Mouse (Mus musculus): ENCODE measurements around the gene Thsd7a.

The Thsd7a gene

DNA sequence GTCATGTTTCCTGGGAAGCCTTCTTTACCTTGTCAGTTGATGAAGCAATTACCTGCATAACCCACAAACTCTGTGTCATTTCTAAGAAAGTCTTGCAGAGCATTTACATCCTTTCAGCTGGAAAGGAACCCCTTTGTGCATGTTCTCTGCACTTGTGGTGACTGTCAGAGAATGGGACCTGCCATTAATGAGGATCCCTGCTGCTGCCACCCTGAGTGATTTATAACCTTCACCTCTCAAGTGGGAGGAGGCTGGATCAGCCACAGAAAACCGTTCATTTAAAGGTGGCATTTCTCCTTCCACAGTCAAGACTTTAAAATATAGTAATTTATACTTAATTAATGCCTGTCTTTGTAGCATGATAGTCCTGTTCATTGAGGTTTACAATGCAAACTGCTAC, 99.6 kb downstream of the Thsd7a start:
- no peak for DNase-seq

DNA sequence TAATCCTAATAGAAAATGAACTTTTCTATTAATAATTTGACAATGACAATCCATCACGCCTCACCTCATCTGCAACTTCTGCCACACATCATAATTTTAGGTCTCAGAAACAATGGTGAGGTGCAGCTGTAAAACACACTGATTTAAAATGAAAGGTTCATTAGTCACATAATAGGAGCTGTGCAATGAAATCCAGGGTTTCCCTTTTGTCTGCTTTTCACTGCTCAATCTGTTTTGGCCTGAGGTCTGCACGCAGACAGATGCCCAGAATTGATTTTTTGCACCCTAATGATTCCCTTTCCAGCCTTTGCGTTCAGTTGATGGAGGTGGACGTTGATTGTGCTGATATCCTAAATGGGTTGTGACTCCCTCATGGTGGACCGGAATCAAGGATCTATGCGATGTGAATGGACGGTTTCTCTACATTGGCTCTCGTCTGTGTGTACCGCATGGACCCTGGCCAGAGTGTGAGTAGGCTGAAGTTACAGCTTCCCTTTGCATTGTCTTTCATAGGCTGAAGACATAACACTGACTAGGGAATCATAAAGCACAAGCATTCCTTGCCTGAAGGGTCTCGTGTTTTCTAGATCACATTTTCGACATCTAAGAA, 120.5 kb downstream of the Thsd7a start:
- no peak for DNase-seq

DNA sequence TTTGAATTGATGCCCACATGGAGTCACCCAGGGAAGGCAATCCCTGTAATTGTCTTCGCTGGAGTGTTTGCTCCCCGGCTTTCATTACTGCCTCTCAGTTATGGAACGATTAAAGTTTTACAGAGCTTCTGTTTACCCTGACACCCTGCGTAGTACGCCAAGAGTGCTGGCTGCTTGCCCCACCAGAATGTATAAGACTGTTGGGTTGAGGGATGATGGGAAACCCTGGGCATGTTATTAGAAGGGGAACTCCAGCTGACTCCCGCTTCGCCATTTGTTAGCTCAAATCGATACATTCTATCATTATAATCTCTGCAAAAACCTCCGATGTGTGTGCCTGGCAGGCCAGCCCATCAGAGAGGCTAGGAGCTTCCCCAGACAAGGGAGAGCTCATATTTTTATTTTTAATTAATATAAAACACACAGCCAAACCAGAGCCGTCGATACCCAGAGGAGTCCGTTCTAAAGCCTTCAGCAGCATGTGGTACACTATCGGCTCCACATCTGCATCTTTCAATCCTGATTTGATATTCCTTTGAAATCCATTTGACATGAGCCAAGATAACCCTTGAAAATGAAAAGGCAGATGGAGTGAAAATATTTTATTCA, 142.5 kb downstream of the Thsd7a start:
- no peak for DNase-seq

DNA sequence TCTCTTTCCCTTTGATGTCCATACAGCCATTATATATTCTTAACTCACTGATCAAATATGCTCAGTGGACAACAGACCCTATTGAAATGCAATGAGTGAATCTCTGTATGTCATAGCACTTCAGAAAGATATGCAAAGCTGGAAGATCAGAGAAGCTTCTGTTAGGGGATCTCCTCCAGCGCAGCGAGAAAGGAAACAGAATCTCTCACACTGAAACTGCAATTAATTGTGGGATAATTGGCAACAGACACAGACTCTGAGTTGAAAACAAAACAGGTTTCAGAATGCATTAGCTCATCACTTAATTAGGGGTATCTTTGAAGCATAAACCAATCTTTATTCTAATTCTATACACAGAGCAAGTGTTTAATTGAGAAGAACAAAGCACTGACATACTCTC, 146.3 kb downstream of the Thsd7a start:
- no peak for DNase-seq

DNA sequence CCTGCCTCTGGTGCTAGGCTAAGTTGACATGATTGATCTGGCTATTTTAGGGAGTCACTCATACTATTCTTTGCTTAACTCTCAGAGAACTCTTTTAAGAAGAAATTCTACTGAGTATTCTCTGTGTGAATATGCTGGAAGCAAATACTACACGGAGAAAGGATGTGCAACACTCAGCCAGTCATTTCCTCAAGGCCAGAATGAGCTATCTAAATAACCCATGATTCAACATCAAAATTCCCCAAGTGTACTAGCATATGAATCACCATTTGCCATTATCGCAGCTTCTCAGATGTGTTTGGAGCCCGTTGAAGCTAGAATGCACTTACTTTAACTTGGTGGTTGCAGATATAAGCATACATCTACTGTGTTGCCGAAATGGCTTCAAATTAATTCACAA, 147.0 kb downstream of the Thsd7a start:
- DNase-seq: no peak

DNA sequence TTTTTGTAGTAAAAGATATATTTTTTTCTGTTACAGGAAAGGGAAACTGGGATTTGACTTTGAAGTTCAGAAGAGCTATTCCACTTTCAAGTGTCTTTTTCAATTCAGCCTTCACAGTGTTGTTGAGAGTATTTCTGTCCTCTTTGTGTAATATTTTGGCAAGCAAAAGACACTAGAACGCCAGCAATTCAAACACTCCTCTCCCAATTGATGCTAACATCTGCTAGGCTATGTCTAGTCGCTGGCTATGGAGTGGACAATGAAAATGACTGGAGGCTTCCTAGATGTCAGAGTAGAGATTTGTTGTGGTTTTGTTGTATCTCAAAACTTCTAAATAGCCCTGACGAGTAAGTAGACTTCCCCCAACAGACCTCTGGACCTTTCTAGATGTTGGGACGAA, 164.8 kb downstream of the Thsd7a start:
- DNase-seq: no peak

DNA sequence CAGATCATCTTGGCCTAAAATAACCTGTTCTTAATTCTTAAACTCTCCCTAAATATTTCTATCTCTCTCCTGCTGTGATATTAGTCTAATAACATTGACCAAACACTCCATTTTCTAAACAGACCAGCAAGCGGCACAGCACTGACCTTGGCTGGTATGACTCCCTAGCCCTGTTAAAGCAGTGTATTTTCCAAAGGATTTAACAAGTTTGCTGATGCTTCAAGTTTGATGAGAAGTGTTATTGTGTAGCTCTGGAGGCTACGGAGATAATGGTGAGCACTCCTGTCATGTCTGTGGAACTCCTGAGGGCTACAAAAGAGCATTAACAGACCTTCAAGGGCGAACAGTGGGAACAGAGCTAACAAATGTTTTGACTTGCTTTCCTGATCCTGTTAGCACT, 168.1 kb downstream of the Thsd7a start:
- no peak for DNase-seq

DNA sequence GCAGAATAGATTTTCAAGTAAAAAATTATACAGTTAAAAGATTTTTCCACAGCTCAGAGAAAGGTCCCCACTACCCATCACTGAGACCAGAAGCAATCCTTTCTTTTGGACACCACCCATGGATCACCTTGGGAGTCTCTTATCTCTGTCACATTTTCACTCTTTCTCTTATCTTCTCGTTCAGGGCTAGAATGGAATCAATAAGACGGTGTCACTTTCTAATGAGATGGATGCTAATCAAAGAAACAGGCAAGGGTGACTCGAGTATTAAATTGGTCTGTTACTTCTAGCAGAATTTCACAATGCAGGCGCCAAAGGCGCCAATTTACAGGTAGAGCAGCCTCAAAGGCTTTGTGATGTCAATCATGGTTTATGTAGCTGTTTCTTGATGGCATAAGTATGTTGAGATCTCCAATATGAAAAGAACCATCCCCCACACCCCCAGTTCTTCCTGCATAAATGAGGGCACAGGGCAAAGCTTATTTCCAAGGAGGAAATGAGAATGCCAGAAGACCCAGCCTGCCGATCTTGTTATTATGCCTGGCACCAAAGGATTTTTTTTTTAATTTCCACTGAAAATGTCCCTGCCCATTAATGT, 173.5 kb downstream of the Thsd7a start:
- no peak for DNase-seq

DNA sequence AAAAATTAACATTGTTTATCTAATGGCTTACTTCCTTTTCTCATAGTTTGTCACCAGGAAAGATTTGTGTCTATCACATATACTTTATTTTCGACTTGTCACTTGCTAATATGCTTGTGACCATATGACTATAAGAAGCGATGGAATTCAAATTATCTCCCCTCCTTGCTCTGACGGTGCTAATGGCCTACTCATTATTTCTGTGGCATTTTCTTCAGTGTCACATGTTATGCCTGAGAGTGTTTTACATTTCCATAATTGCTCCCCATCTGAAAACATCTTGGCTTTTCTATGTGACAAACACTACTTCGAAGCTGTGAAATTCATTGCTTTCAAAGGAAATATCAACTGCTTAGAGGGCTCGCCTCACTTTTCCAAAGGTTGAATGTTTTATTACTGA, 177.0 kb downstream of the Thsd7a start:
- no peak for DNase-seq

DNA sequence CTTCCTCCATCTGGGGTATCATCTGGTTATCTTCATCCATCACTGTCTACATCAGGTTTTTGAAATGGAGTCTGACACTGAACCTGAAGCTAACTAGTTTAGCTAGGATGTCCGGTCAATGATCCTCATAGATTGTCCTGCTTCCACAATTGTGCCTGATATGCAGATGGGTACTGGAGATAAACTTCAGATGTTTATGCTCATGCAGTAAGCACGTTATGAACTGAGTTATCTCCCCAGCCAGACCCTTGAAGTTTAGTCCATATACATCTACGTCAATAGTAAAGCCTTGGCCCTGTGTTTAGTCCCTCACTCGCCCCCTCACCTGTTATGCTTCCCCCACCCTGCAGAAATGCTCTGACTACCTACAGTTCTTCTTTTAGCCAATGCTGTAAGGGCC, 184.1 kb downstream of the Thsd7a start:
- no peak for DNase-seq

DNA sequence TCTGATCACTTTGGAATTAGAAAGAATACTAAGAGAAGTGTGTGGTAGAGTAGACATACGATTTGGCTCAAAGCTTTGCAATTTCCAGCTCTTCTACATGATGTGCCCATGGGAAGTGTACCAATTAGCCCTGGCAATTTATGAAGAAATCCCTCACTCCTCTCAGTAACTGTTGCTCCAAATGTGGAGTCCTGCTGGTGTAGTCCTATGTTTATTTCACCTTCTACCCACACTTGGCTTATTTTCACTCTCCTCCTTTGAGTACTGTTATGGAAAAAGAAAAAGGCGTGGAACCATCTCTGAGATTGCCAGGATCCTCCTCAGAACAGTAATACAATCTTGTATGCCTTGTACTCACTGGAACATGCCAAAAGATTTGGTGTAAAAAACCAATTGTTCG, 186.9 kb downstream of the Thsd7a start:
- no peak for DNase-seq

DNA sequence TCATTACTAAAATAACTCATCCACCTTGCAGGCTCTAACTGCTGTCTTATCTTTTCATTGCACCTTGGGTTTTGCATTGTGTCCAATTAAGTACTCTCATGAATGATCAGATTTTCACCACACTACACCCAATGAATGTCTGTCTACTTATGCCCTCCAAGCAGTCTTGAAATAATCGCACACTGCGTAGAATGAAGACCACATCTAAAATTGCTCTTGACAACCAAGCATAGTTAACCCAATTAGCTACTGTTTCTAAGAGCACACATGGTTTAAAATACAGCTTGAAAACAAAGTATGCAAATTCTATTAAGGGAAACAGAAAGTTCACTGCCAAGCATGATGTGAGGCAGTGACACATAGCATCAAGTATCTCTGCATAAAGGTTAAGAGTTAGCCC, 188.7 kb downstream of the Thsd7a start:
- no peak for DNase-seq

DNA sequence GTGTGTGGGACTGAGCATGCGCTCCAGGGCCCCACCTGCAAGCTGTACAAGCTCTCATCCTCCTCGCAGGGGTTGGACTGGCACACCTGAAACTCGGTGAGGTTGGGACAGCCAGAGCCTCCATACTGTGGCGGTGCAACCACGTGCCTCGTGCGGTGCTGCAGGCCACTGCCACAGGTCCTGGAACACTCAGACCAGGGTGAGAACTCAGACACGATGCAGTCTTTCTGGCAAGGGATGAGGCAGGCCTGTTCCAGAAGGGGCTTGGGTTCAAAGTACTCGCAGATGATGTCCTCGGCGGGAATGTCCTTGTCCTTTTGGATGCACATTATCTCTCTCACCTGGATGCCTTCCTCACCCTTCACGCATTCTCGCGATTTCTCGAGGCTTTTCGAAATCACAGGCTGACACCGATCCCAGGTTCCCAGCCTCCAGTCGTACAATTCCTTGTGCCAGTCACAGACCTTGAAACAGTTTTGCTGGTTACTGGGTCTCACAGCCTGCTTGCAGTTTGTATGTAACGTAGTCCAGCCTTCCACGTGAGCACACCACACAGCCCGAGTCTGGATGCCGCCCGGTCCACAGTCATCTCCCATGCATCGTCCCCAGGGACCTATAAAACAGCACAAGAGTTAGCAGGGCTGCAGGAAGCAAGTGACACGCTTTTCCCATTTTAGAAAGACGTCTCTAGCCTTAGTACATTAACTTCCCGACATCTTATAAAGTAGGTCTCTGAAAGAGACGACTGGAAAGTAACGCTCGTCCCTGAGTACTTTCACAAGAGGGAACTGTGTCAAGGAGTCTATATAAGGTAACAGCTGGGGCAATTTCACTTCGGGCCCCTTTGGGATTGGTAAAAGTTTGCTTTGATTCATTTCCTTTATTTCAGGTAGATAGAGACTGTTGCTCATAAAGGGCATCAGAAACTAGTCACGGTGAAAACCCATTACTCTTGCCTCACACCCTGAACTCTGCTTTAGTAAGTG, 193.8 kb downstream of the Thsd7a start:
- DNase-seq: no peak

DNA sequence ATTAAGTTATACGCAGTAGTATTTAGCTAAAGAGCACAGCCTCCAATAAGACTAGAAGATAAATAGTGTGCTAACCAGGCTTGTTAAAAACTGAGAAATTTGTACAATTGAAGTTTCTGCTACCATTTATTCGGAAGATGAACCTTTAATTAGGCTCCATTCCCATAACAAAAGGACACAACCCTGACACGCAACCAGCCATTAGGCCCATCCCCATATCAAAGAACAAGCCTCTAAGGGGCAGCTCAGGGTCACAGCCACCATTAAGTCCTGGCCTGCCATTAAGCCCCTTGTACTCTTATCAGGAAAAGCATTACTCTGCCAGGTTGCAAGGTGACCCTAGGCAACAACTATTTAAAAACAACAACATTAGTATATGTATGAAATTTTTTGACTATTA, 198.0 kb downstream of the Thsd7a start:
- no peak for DNase-seq

DNA sequence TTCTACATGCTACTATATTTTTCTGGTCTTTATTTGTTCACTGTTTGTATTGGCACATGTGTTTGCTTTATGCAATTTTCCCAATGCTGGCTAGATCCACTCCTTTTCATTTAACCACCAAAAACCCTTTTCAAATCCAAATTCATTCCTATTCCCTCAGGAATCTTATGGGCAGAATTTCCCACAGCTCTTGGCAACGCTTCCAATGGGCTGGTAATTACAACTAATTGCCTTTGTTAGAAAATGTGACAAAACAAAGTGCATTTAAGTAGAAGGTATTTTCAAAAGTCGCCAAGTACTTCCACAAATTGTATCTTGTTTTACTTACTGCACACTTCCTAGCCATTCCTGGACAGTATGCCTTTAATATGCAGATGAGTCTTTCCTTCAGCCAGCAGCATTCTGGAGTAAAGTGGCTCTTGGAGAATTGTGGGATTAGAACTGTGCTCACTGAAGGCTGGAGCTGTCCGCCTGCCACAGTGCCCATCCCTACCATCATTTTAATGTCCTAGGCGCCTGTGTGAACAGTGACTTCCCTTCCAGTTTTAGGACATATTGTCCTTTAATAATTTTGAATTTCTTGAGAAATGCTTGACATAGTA, 199.1 kb downstream of the Thsd7a start:
- no peak for DNase-seq

DNA sequence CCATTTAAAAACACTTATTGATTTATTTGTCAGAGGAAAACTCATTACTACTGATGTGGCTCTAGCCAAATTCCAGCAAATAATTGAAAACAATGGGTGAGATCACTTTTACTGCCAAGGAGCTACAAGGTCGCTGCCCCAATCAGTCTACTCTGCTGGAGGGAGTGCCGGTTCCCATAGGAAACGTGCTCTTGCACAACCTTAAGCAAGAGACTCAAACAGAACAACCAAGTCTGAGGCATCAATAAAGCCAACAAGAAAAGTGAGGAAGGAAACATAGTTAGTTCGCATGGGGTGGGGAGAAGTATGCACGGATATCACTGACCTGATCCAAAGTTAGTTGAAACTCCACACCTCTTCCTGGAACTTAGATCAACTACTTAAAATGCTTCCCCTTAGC, 205.1 kb downstream of the Thsd7a start:
- DNase-seq: no peak

DNA sequence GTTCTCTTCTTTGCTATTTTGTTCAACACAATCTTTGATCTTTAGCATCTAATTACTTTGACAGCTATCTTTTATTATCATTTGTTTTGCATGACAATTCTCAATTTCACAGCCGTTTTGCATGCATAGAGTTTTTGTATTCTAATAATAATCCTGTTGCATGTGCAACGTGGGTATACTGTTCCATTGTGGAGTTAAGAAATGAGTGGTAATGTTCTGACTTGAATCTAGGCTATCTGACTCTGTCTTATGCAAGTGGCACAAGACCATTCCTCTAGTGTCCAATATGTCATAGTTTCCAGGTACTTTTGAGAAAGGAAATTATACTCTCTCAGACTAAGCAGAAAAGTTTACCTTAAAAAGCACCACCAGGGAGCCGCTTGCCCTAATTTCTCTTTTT, 206.7 kb downstream of the Thsd7a start:
- no peak for DNase-seq

DNA sequence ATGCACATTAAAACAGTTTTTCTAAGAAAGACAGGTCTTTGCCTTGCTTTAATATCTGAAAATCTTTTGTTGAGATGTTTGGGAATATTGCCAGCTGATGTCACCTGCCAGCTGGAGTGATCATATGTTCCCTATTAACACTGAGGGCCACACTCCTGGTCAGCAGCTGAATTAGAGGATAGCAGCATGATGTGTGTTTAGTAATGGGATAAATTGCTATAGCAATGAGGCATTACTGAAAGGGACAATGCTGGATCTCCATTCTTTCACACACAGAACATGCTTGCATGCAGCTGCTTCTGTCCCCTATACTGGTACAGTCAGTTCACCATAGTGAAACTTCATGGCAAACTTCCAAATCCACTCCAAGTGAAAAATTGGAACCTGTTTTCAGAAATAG, 230.1 kb downstream of the Thsd7a start:
- no peak for DNase-seq

DNA sequence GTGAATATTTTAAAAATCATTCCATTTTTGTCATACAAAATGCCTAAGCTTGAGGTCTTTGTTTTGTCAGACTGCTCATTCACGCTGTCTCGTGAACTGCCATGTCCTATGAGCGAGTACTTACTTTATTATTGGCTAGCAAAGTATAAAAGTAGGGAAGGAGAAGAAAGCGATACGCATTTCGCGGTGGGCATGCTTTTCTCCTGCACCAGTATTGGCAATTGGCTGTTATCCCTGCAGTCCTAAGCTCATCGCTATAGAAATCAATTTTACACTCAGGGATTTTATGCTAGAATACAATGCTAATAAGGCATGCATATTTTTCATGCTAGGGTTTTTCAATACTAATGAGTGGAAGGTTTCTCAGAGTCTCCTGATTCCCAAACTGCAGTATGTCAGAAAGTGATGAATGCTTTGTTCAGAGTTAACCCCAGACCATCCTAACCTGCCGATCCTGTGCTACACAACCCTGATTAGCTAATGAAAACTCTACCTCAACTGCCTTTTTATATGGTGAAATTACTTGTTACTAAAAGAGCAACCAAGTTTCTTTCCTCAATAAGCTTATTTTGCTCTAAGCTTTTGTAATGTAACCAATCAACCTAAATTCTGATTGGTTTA, 230.8 kb downstream of the Thsd7a start:
- no peak for DNase-seq

DNA sequence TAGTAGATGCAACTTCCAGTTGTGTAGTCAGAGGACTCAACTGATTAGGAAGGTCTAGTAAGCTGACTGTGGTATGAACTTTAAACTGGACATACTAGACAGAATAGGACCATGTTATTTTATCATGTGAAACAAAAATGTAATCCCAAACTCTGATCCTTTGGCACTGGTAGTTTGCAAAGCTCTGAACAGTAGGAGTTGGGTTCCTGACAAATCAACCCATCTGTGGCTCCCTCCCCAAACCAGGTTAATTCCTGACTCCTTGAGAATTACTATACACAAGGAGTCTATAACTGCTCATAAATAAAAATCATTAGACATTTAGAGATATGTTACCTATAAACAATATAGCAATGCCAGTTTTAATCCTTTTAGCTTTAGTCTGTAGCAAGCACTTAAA, 231.5 kb downstream of the Thsd7a start:
- DNase-seq: no peak

DNA sequence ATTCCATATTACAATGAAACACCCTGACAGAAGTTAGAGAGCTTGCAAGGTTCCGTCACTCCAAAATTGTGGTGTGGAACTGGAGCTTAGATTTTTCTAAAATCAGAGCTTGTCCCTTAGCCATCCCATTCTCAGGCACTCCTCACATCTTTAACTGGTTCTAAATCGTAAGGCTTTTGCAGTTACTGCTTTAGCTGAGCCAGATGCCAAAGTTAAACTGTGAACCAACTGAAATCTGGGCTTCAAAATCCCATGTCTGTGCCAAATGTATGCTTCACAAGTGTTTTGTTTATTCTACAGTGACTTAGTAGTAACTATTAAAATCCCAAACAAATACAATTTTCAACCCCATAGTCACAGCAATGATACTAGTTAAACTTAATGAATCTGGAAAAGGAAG, 242.3 kb downstream of the Thsd7a start:
- DNase-seq: no peak

DNA sequence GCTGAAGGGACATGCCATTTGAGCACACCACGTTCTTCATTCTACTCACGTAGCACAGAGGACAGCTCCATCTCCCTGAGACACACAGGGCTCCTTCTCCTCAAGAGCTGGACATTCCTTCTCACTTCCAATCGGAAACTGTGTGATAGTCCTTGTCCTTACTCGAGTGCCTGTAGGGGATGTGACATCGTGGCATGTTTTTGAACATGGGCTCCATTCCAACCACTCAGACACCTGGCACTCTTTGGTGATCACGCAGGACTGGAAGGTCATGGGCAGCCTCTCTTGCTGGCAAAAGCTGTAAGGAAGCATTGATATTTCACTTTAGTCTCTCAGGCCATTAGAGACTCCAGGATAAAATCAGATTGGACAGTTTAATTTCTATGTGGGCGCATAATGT, 245.3 kb downstream of the Thsd7a start:
- no peak for DNase-seq

DNA sequence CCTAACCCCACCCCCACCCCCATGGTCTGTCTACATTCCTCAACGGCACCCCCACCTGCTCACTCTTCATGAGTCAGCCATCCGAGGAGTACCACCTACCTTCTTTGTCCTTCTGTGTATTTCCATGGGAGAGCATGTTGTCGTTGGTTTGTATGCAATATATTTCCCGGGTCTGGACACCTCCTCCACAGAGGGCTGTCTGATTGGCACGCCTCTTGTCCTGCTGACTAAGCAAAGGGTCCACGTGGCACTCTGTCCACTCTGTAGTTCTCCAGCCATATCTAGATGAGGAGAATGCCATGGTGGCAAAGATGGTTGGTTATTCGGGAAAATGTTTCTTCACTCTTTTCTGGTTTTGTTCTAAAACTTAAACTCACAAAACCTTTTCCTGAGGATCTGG, 248.3 kb downstream of the Thsd7a start:
- DNase-seq: no peak

Measured in thymus, postnatal 36 days (tissue).